8 mouse cellular contexts compared by ENCODE assay signal in genomic region chr15:79097135-79097534, GRCm38 (mm10). TPM values are rescaled to one million over a fixed set of nuclear protein-coding genes. Genes with fewer than 3 reads are reported as not detected.
DNase-seq lines count a peak whose midpoint lies in the region; ATAC-seq and TF ChIP-seq lines count a peak whose summit lies in the region.

No protein-coding gene starts in this region.

- peaks cover 4% of the 10 kb centered on the region; the same call in 1 of the 2 replicates for H3K36me3 ChIP-seq in heart, adult 2 months (ENCODE audit: control insufficient read depth, insufficient read depth, low read length)
- peaks cover 19% of the 10 kb centered on the region for H3K36me3 ChIP-seq in kidney, embryonic 16.5 days (ENCODE audit: insufficient read depth, low read length)
- no peaks in the 10 kb centered on the region; the same call in 1 of the 2 replicates for H3K36me3 ChIP-seq in intestine, embryonic 16.5 days (ENCODE audit: control insufficient read depth, insufficient read depth, low read length)

- no peak overlapping the region for H3K9ac ChIP-seq in heart, adult 2 months (ENCODE audit: low read depth, low read length)
- peak overlapping the region; percentile 35; the same call in 1 of the 2 replicates for H3K9ac ChIP-seq in kidney, embryonic 16.5 days (replicated peaks; ENCODE audit: low read length)
- H3K9ac ChIP-seq in intestine, embryonic 16.5 days (ENCODE audit: low read depth, low read length): peak overlapping the region; percentile 5

- no peak for TF ChIP-seq POLR2A in heart, adult 2 months (IDR thresholded peaks at IDR 0.05; ENCODE audit: insufficient read depth, low read depth, low read length)
- TF ChIP-seq POLR2A in cortical plate, adult 2 months (IDR thresholded peaks at IDR 0.05; ENCODE audit: extremely low read depth, insufficient read depth, low read length): no peak

- no peaks in the 10 kb centered on the region for H3K27me3 ChIP-seq in heart, adult 2 months (ENCODE audit: control insufficient read depth, insufficient read depth, low read length)
- no peaks in the 10 kb centered on the region for H3K27me3 ChIP-seq in kidney, embryonic 16.5 days (ENCODE audit: insufficient read depth, low read length)
- H3K27me3 ChIP-seq in intestine, embryonic 16.5 days (replicated peaks; ENCODE audit: control insufficient read depth, insufficient read depth, low read length): no peaks in the 10 kb centered on the region

- peak overlapping the region; percentile 14 for H3K4me2 ChIP-seq in kidney, embryonic 16.5 days (replicated peaks; ENCODE audit: low read depth, low read length)
- H3K4me2 ChIP-seq in intestine, embryonic 16.5 days (ENCODE audit: low read depth, low read length): no peak overlapping the region

- TF ChIP-seq CTCF in heart, adult 2 months (IDR thresholded peaks at IDR 0.05): no peak
- no peak for TF ChIP-seq CTCF in cortical plate, adult 2 months (IDR thresholded peaks at IDR 0.05; ENCODE audit: extremely low read depth, insufficient read depth, low read length)

- WGBS in heart, adult 2 months: 11% methylated on average over 2 of the region's 2 CpGs
- 10% methylated on average over 2 of the region's 2 CpGs for WGBS in kidney, embryonic 16.5 days
- 19% methylated on average over 2 of the region's 2 CpGs for WGBS in intestine, embryonic 16.5 days

- H3K79me2 ChIP-seq in heart, adult 2 months (replicated peaks; ENCODE audit: control insufficient read depth, insufficient read depth, low read length): no peaks in the 10 kb centered on the region

- ATAC-seq in kidney, embryonic 16.5 days (ENCODE audit: low FRiP score, low TSS enrichment): no peak
- no peak for ATAC-seq in intestine, embryonic 16.5 days
- ATAC-seq in megakaryocyte-erythroid progenitor cell, adult 5-6 weeks (replicated peaks; ENCODE audit: low FRiP score, low TSS enrichment, poor library complexity, severe bottlenecking): no peak

- no peaks in the 10 kb centered on the region for H3K9me3 ChIP-seq in kidney, embryonic 16.5 days (ENCODE audit: low read length)
- H3K9me3 ChIP-seq in intestine, embryonic 16.5 days (ENCODE audit: control insufficient read depth, low read length): no peaks in the 10 kb centered on the region

- H3K4me1 ChIP-seq in heart, adult 2 months (ENCODE audit: control insufficient read depth, insufficient read depth, low read length): peaks cover 31% of the 10 kb centered on the region
- H3K4me1 ChIP-seq in kidney, embryonic 16.5 days (ENCODE audit: insufficient read depth, low read length): peaks cover 30% of the 10 kb centered on the region
- peaks cover 2% of the 10 kb centered on the region for H3K4me1 ChIP-seq in cortical plate, adult 2 months (ENCODE audit: control insufficient read depth, insufficient read depth, low read length)
- H3K4me1 ChIP-seq in intestine, embryonic 16.5 days (ENCODE audit: control insufficient read depth, insufficient read depth, low read length): peaks cover 31% of the 10 kb centered on the region

- peak overlapping the region; percentile 77 for H3K27ac ChIP-seq in heart, adult 2 months
- peak overlapping the region; percentile 85 for H3K27ac ChIP-seq in kidney, embryonic 16.5 days (ENCODE audit: low read length)
- H3K27ac ChIP-seq in cortical plate, adult 2 months (ENCODE audit: insufficient read depth, low read length): peak overlapping the region; percentile 87; the same call in 1 of the 2 replicates
- peak overlapping the region; percentile 29 for H3K27ac ChIP-seq in intestine, embryonic 16.5 days (ENCODE audit: low read length)

- intact Hi-C loops in heart, adult 2 months (cut with DNase I): loop anchor here (1.0 kb wide), 1 partner anchor 12 kb away; no protein-coding TSS in a partner anchor

- no peak for DNase-seq in heart, adult 2 months
- no peak for DNase-seq in heart, adult 11 months
- no peak for DNase-seq in kidney, postnatal 10 days
- no peak for DNase-seq in thymus, postnatal 14 days

- H3K4me3 ChIP-seq in heart, adult 2 months: no peak overlapping the region
- no peak overlapping the region for H3K4me3 ChIP-seq in kidney, embryonic 16.5 days (ENCODE audit: low read length)
- H3K4me3 ChIP-seq in cortical plate, adult 2 months (ENCODE audit: insufficient read depth, low read length): no peak overlapping the region
- H3K4me3 ChIP-seq in intestine, embryonic 16.5 days (ENCODE audit: low read length): no peak overlapping the region

- no peak for TF ChIP-seq EP300 in heart, adult 2 months (IDR thresholded peaks at IDR 0.05; ENCODE audit: insufficient read depth, low read depth, low read length)

RNA-seq across cellular contexts. Expression of gene Micall1, which starts 11.6 kb away (rescaled TPM):
- total RNA-seq in heart, adult 2 months (2021): 10 to 100 TPM; 43.0 to 45.7 TPM
- polyA plus RNA-seq in heart, adult 2 months (2012; rRNA removed): 39.3 and 58.7 TPM in 2 replicates
- polyA plus RNA-seq in kidney, embryonic 16.5 days (2015; fragmentation: Nextera tagmentation; extraction: Ambion mirVana): 8.5 and 8.9 TPM in 2 replicates
- polyA plus RNA-seq in cortical plate, adult 2 months (2012; rRNA removed): 25.0 and 27.6 TPM in 2 replicates
- 5.2 and 6.3 TPM in 2 replicates for polyA plus RNA-seq in intestine, embryonic 16.5 days (2015; fragmentation: Nextera tagmentation; extraction: Ambion mirVana)
- 1.5 and 6.4 TPM in 2 replicates for total RNA-seq in megakaryocyte-erythroid progenitor cell, adult 5-6 weeks (2014; fragmentation: Nextera tagmentation)
- total RNA-seq in megakaryocyte-erythroid progenitor cell, adult 5-6 weeks (2017): 0.57 and 2.5 TPM in 2 replicates

RNA-seq across cellular contexts. Expression of gene Eif3l, which starts 22.2 kb away (rescaled TPM):
- total RNA-seq in heart, adult 2 months (2021): 10 to 100 TPM; 63.9 to 69.2 TPM
- 90.3 and 116 TPM in 2 replicates for polyA plus RNA-seq in heart, adult 2 months (2012; rRNA removed)
- 254 and 260 TPM in 2 replicates for polyA plus RNA-seq in kidney, embryonic 16.5 days (2015; fragmentation: Nextera tagmentation; extraction: Ambion mirVana)
- polyA plus RNA-seq in cortical plate, adult 2 months (2012; rRNA removed): 86.8 and 93.0 TPM in 2 replicates
- 221 and 238 TPM in 2 replicates for polyA plus RNA-seq in intestine, embryonic 16.5 days (2015; fragmentation: Nextera tagmentation; extraction: Ambion mirVana)
- 218 and 242 TPM in 2 replicates for total RNA-seq in megakaryocyte-erythroid progenitor cell, adult 5-6 weeks (2014; fragmentation: Nextera tagmentation)
- 216 and 264 TPM in 2 replicates for total RNA-seq in megakaryocyte-erythroid progenitor cell, adult 5-6 weeks (2017)

RNA-seq across cellular contexts. Expression of gene Ankrd54, which starts 34.4 kb away (rescaled TPM):
- 1 to 10 TPM; 5.5 to 8.5 TPM for total RNA-seq in heart, adult 2 months (2021)
- polyA plus RNA-seq in heart, adult 2 months (2012; rRNA removed): 12.2 and 14.2 TPM in 2 replicates
- 51.7 and 52.5 TPM in 2 replicates for polyA plus RNA-seq in kidney, embryonic 16.5 days (2015; fragmentation: Nextera tagmentation; extraction: Ambion mirVana)
- 26.5 and 28.2 TPM in 2 replicates for polyA plus RNA-seq in cortical plate, adult 2 months (2012; rRNA removed)
- polyA plus RNA-seq in intestine, embryonic 16.5 days (2015; fragmentation: Nextera tagmentation; extraction: Ambion mirVana): 56.4 and 57.5 TPM in 2 replicates
- total RNA-seq in megakaryocyte-erythroid progenitor cell, adult 5-6 weeks (2014; fragmentation: Nextera tagmentation): 24.4 and 44.2 TPM in 2 replicates
- 15.0 and 15.2 TPM in 2 replicates for total RNA-seq in megakaryocyte-erythroid progenitor cell, adult 5-6 weeks (2017)

RNA-seq across cellular contexts. Expression of gene Polr2f, which starts 43.7 kb away (rescaled TPM):
- 100 to 1,000 TPM; 126 to 145 TPM for total RNA-seq in heart, adult 2 months (2021)
- 48.6 and 50.9 TPM in 2 replicates for polyA plus RNA-seq in heart, adult 2 months (2012; rRNA removed)
- polyA plus RNA-seq in kidney, embryonic 16.5 days (2015; fragmentation: Nextera tagmentation; extraction: Ambion mirVana): 264 and 294 TPM in 2 replicates
- polyA plus RNA-seq in cortical plate, adult 2 months (2012; rRNA removed): 131 and 134 TPM in 2 replicates
- 287 and 317 TPM in 2 replicates for polyA plus RNA-seq in intestine, embryonic 16.5 days (2015; fragmentation: Nextera tagmentation; extraction: Ambion mirVana)
- total RNA-seq in megakaryocyte-erythroid progenitor cell, adult 5-6 weeks (2014; fragmentation: Nextera tagmentation): 177 and 201 TPM in 2 replicates
- 96.2 and 109 TPM in 2 replicates for total RNA-seq in megakaryocyte-erythroid progenitor cell, adult 5-6 weeks (2017)

RNA-seq across cellular contexts. Expression of gene 1700088E04Rik, which starts 43.9 kb away (rescaled TPM):
- 1 to 10 TPM; 1.8 to 2.6 TPM for total RNA-seq in heart, adult 2 months (2021)
- polyA plus RNA-seq in heart, adult 2 months (2012; rRNA removed): 2.8 and 3.8 TPM in 2 replicates
- 10.1 and 11.9 TPM in 2 replicates for polyA plus RNA-seq in kidney, embryonic 16.5 days (2015; fragmentation: Nextera tagmentation; extraction: Ambion mirVana)
- 16.5 and 17.1 TPM in 2 replicates for polyA plus RNA-seq in cortical plate, adult 2 months (2012; rRNA removed)
- 4.2 and 5.7 TPM in 2 replicates for polyA plus RNA-seq in intestine, embryonic 16.5 days (2015; fragmentation: Nextera tagmentation; extraction: Ambion mirVana)
- not detected in 2 replicates for total RNA-seq in megakaryocyte-erythroid progenitor cell, adult 5-6 weeks (2014; fragmentation: Nextera tagmentation)
- total RNA-seq in megakaryocyte-erythroid progenitor cell, adult 5-6 weeks (2017): not detected in 2 replicates

Comparison
In these comparisons a context has a peak if more than half of its experiments do, and no peak if none do; other contexts are left out.
1. H3K27ac ChIP-seq: peak in every context shown above with its lines; median percentile 87 in cortical plate, adult 2 months; 85 in kidney, embryonic 16.5 days; 77 in heart, adult 2 months; 29 in intestine, embryonic 16.5 days.